Mouse (Mus musculus): ENCODE measurements at regions not wholly inside any gene's neighbourhood (a gene's known extent, or its start where the extent isn't known, plus 50 kb on each side); places are given as distances from the start of the nearest gene placed in this dataset.

- no peak for TF ChIP-seq CTCF (IDR thresholded peaks at IDR 0.05; ENCODE audit: low read depth)
- no peak for TF ChIP-seq EP300 (IDR thresholded peaks at IDR 0.05; ENCODE audit: low read depth)
Measured at GRCm38 (mm10) chr12:36918294-36918876, 190.0 kb upstream of the Meox2 start.

Data from liver, postnatal 0 days (tissue).